Mouse (Mus musculus) lung, embryonic 16.5 days (tissue): ENCODE measurements around the gene 1700012A03Rik. TPM values are rescaled to one million over a fixed set of nuclear protein-coding genes. Genes with fewer than 3 reads are reported as not detected.
A peak's percentile ranks its signal among the peaks of the same experiment; 100 is the strongest.

Experiments used
- ATAC-seq: fragments of 200-750 bp; cut with Nextera tagmentation; 2 replicates; pipeline ENCODE4 v1.8.0; 2017; ENCODE audit warnings: low read depth, mild to moderate bottlenecking, moderate library complexity
- H3K27ac ChIP-seq: fragments of 300-500 bp; sonication (generic); 2 replicates; pipeline ENCODE4 v1.5.1; 2014; ENCODE audit warnings: mild to moderate bottlenecking, control low read depth, low read length
- H3K27me3 ChIP-seq: fragments of 300-500 bp; sonication (generic); 2 replicates; pipeline ENCODE4 v1.6.1; 2014; ENCODE audit warnings: low read depth, low read length, mixed read lengths; ENCODE audit not compliant: control insufficient read depth, insufficient read depth
- H3K36me3 ChIP-seq: fragments of 300-500 bp; sonication (generic); 2 replicates; pipeline ENCODE4 v1.6.1; 2014; ENCODE audit warnings: low read length; ENCODE audit not compliant: control insufficient read depth, insufficient read depth
- H3K4me1 ChIP-seq: fragments of 300-500 bp; sonication (generic); replicated peaks from 2 replicates; pipeline ENCODE4 v1.6.1; 2014; ENCODE audit warnings: low read length, mixed read lengths; ENCODE audit not compliant: control insufficient read depth, insufficient read depth
- H3K4me2 ChIP-seq: fragments of 300-500 bp; sonication (generic); 2 replicates; pipeline ENCODE4 v1.6.1; 2014; ENCODE audit warnings: low read depth, low read length, control low read depth
- H3K4me3 ChIP-seq: fragments of 300-500 bp; sonication (generic); 2 replicates; pipeline ENCODE4 v1.5.1; 2014; ENCODE audit warnings: mild to moderate bottlenecking, low read length, control low read depth
- H3K9ac ChIP-seq: fragments of 300-500 bp; sonication (generic); 2 replicates; pipeline ENCODE4 v1.6.1; 2014; ENCODE audit warnings: low read length, control low read depth
- H3K9me3 ChIP-seq: fragments of 300-500 bp; sonication (generic); 2 replicates; pipeline ENCODE4 v1.6.1; 2016; ENCODE audit warnings: low read length; ENCODE audit not compliant: control insufficient read depth
- WGBS: fragments of 180-500 bp; shearing (Covaris S2); extraction: QIAGEN DNeasy Blood & Tissue Kit; methylation state at CpG from one replicate; pipeline ENCODE4 v1.1.7; 2014; 5-methylcytosine and 5-hydroxymethylcytosine counted together
- polyA plus RNA-seq: library from polyadenylated mRNA; unstranded; fragments of >200 nt; fragmentation: Nextera tagmentation; extraction: Ambion mirVana; gene quantifications from 2 replicates; pipeline ENCODE4 v1.2.1, GENCODE M21; 2015

The 1700012A03Rik gene
- polyA plus RNA-seq, 1 experiment from 2014 or later = not detected

DNA sequence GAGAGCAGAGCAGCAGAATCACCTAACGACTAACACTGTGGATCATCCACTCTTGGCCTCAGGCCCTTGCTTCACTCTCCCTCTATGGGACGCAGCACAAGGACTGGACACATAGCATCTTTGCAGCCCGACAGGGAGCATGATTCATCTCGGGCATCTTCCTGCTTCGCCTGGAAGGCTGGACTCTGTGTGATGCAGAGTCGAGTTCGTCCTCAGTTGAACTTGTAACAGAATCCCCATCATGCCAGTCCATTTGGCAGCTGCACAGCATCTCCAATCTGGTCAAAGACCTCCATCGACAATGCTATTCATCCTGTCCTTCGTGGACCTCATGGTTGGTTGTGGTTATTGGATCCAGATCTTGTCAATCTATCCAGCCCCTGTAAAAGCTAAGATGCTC, 11.2 kb downstream of the 1700012A03Rik start:
- H3K9me3 ChIP-seq = no peaks in the 10 kb centered on the region
- no peak for ATAC-seq
- H3K4me1 ChIP-seq = no peaks in the 10 kb centered on the region; the same call in 1 of the 2 replicates
- H3K27me3 ChIP-seq = no peaks in the 10 kb centered on the region
- H3K4me2 ChIP-seq = no peak overlapping the region
- H3K4me3 ChIP-seq = no peak overlapping the region
- no peaks in the 10 kb centered on the region for H3K36me3 ChIP-seq
- no peak overlapping the region for H3K9ac ChIP-seq
- 78% methylated on average over 9 of the region's 9 CpGs for WGBS
- H3K27ac ChIP-seq = no peak overlapping the region

DNA sequence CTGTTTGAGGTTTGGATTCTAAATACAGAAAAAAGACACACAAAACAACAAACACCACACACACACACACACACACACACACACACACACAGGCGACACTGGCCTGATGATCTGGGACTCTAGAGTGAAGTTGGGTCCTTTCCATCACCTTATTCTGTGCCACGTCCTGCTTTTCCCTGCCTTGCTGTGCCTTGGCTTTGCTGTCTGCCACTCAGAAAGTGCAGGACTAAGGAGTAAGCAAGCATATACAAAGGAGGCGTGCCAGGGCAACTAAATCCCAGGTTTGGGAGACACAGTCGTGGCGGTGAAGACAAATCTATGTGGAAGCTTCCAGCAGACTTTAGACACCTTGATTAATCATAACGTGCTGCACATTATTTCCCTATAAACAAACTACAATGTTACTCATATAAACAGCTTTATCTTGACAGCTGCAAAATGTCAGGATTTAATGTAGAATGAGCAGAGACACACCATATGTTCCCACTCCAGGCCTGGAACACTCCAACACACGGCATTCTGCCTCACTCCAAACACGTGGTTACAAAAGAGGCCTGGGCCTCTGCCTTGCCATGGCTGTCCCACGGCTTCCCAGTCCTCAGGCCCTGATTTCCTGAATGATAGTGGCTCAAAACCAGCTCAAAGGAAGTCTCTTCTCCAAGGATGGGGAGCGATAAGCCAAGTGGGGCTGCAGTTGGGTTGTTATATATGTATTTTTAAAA, 15.9 kb downstream of the 1700012A03Rik start:
- Histone ChIP-seq H3K9me3 (no peaks in the 10 kb centered on the region), H3K4me2 (no peak overlapping the region), H3K36me3 (no peaks in the 10 kb centered on the region), H3K9ac (no peak overlapping the region), H3K4me3 (no peak overlapping the region), H3K4me1 (no peaks in the 10 kb centered on the region; the same call in 1 of the 2 replicates), H3K27ac (no peak overlapping the region), H3K27me3 (no peaks in the 10 kb centered on the region)
- WGBS = 38% methylated on average over 10 of the region's 10 CpGs
- peak; percentile 95 for ATAC-seq

DNA sequence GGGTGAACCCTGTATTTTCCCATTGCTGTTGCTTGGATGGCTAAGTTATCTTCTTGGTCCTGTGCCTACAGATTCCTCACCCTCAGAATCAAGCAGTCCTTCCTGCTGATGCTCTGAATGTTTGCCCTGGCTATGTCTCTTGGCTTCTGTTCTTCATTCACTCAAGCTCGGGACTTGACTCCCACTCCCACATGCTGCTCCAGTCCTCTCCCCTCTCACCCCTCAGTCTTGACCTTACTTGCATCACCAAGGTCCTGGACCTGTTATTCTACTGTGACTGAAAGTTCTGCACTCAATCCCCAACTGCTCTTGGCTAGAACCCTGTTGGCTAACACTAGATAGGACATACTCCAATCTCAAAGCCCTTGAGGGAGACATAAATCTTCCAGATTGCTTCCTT, 22.1 kb downstream of the 1700012A03Rik start:
- no peak for ATAC-seq
- Histone ChIP-seq H3K27me3 (no peaks in the 10 kb centered on the region), H3K9ac (no peak overlapping the region), H3K4me2 (no peak overlapping the region), H3K4me1 (no peaks in the 10 kb centered on the region), H3K4me3 (no peak overlapping the region), H3K27ac (no peak overlapping the region), H3K36me3 (no peaks in the 10 kb centered on the region), H3K9me3 (no peaks in the 10 kb centered on the region)
- WGBS = 42% methylated on average over 1 of the region's 1 CpGs

DNA sequence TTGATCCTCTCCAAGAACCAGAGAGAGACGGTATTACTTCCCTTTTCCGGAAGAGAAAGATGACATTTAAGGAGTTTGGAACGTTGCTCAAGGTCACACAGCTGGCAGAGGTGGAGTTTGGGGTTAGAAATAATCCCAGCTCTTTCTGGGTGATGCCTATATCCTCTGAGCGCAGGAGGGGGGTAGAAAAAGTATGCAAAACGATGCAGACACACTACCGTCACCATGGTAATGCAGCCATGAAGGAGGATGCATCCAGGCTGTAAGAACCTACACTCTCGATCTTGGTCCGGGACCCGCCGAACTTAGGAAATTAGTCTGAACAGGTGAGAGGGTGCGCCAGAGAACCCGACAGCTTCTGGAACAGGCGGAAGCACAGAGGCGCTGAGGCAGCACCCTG, 43.3 kb downstream of the 1700012A03Rik start:
- Histone ChIP-seq H3K36me3 (no peaks in the 10 kb centered on the region), H3K27ac (no peak overlapping the region), H3K9me3 (no peaks in the 10 kb centered on the region), H3K27me3 (no peaks in the 10 kb centered on the region), H3K4me2 (no peak overlapping the region), H3K4me1 (no peaks in the 10 kb centered on the region), H3K9ac (no peak overlapping the region), H3K4me3 (no peak overlapping the region)
- WGBS = 86% methylated on average over 12 of the region's 14 CpGs
- ATAC-seq = no peak

DNA sequence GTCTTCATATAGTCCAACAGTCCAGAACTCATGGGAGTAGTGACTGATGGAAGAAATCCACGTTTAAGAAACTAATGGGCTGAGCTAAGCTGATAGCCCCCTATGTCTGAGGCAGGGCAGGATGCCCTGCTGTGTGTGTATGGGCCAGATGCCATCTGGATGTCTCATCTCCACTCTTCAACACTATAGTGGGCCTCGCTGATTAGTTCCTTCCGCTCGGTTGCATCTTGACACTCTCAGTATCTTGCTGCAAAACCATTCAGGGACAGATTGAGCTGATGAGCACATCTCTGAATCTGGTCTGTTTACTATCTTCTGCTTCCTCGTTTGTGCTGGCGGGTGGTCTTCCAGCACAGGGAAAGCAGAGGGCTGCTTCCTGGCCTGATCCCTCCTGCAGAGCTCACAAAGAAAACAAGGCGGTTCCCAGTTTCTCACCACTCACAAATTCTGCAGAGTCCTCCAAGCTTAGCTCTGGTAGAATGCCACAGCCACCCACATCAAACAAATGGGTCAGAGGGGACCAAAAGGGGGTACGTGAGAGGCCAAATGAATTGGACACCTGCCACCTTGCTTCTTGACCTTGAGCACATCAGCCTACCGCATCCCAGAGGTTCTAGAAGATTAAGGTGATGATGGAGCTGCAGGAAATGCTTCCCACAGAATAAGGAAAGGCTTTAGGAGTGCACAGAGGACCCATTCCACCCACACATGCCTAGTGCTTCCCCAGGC, 55.7 kb downstream of the 1700012A03Rik start:
- WGBS = 38% methylated on average over 9 of the region's 9 CpGs
- no peak for ATAC-seq
- H3K9me3 ChIP-seq = no peaks in the 10 kb centered on the region

More for the DNA sequence above, 55.7 kb downstream of the 1700012A03Rik start:
- H3K27me3 ChIP-seq = no peaks in the 10 kb centered on the region
- no peak overlapping the region for H3K27ac ChIP-seq
- H3K4me1 ChIP-seq = no peaks in the 10 kb centered on the region
- H3K36me3 ChIP-seq = no peaks in the 10 kb centered on the region
- no peak overlapping the region for H3K4me2 ChIP-seq
- H3K4me3 ChIP-seq = no peak overlapping the region
- no peak overlapping the region for H3K9ac ChIP-seq
